Mouse (Mus musculus) heart, postnatal 0 days (tissue): ENCODE results near the gene Zscan5b.
"Not testable (repeated sequence)": the region's sequence is repeated elsewhere in the genome, so short reads cannot be mapped to it uniquely, and the experiment has no call there.

Experiments
- CTCF ChIP-seq: IDR thresholded peaks from 2 replicates; pipeline ENCODE4 v1.5.1; 2016; ENCODE audit warnings: antibody characterized with exemption, control low read depth, low read depth
- EP300 ChIP-seq: IDR thresholded peaks from 2 replicates; pipeline ENCODE4 v1.6.1; 2016; ENCODE audit warnings: antibody characterized with exemption, low read depth

- not testable (repeated sequence) for TF ChIP-seq EP300
- TF ChIP-seq CTCF: peak; percentile 13; the same call in 1 of the 2 replicates
Measured at GRCm38 (mm10) chr7:6174365-6174987, 47.6 kb upstream of the Zscan5b start.
